Mouse (Mus musculus) midbrain, embryonic 10.5 days (tissue): Measurements from ENCODE around the gene Ccdc9b. TPM values are rescaled to one million over a fixed set of nuclear protein-coding genes. Genes with fewer than 3 reads are reported as not detected.

Source experiments
- DNase-seq: peaks from one replicate; pipeline ENCODE4 v3.0.0-alpha.2; 2017; ENCODE audit warnings: low spot score
- H3K27ac ChIP-seq: fragments of 300-500 bp; sonication (generic); replicated peaks from 2 replicates; pipeline ENCODE4 v1.5.1; 2016; ENCODE audit warnings: mild to moderate bottlenecking
- H3K27me3 ChIP-seq: fragments of 300-500 bp; sonication (generic); 2 replicates; pipeline ENCODE4 v1.6.1; 2016; ENCODE audit warnings: low read depth, mild to moderate bottlenecking; ENCODE audit not compliant: poor library complexity, severe bottlenecking
- H3K36me3 ChIP-seq: fragments of 300-500 bp; sonication (generic); 2 replicates; pipeline ENCODE4 v1.6.1; 2016; ENCODE audit warnings: mild to moderate bottlenecking, moderate library complexity
- H3K4me1 ChIP-seq: fragments of 300-500 bp; sonication (generic); 2 replicates; pipeline ENCODE4 v1.6.1; 2016
- H3K4me3 ChIP-seq: fragments of 300-500 bp; sonication (generic); 2 replicates; pipeline ENCODE4 v1.5.1; 2016; ENCODE audit warnings: mild to moderate bottlenecking, moderate library complexity
- H3K9me3 ChIP-seq: fragments of 300-500 bp; sonication (generic); replicated peaks from 2 replicates; pipeline ENCODE4 v1.6.1; 2016; ENCODE audit warnings: mild to moderate bottlenecking
- WGBS: fragments of 180-500 bp; shearing (Covaris S2); methylation state at CpG from one replicate; pipeline ENCODE4 v1.1.7; 2016; 5-methylcytosine and 5-hydroxymethylcytosine counted together
- polyA plus RNA-seq: library from polyadenylated mRNA; unstranded; fragments of >200 nt; fragmentation: Nextera tagmentation; extraction: Ambion mirVana; gene quantifications from 2 replicates; pipeline ENCODE4 v1.2.1, GENCODE M21; 2016

Ccdc9b gene
- polyA plus RNA-seq, 1 experiment from 2014 or later = 0.42 TPM

GRCm38 (mm10) chr2:118752792-118753108 is 9.7 kb downstream of the Ccdc9b start:
- no peaks in the 10 kb centered on the region for H3K9me3 ChIP-seq
- no peak overlapping the region for H3K4me3 ChIP-seq
- no peak for DNase-seq
- H3K36me3 ChIP-seq = peaks cover 20% of the 10 kb centered on the region
- 76% methylated on average over 4 of the region's 4 CpGs for WGBS
- H3K27me3 ChIP-seq = peaks cover 17% of the 10 kb centered on the region
- H3K27ac ChIP-seq = no peak overlapping the region; the same call in 1 of the 2 replicates
- peaks cover 38% of the 10 kb centered on the region for H3K4me1 ChIP-seq

DNA sequence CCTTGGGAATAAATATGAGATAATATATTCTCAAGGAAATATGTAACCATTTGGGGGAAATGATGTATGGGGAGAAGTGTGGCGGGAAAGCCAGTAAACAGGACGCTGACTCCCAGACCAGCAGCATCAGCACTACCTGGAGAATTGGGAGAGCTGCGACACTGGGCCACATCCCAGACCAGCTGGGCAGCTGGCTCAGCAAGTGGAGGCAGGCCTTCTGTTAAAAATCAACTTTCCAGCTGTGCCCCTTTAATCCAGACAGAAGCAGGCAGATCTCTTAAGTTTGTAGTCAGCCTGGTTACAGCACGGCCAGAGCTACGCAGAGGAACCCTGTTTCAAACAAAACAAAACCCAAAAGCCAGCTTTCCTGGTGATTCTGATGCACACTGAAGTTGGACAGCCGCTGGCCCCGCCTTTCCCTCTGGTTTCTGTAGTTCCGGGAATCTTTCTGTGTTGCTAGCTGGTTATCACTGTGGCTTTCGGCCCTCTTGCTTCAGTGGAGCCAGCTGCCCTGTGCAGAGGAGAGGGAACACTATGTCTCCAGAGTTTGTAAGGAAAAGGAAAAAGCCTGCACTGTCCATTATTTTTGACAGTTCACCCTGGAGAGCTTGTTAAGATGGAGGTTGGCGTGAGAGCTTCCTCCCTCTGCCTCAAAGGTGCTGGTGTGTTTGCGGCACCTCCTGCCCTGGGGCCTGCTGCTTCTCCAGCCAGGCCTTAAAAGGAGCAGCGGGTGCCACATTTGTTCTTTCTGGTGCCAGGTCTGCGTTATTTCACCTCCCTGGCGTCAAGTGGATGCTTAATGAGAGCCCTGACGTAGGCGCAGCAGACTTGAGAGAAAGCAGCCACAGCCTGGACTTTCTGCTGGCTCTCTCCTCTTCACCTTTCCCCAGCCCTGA is 10.3 kb downstream of the Ccdc9b start:
- Histone ChIP-seq H3K9me3 (no peaks in the 10 kb centered on the region), H3K4me3 (no peak overlapping the region), H3K27me3 (peaks cover 17% of the 10 kb centered on the region), H3K27ac (no peak overlapping the region; the same call in 1 of the 2 replicates), H3K4me1 (peaks cover 41% of the 10 kb centered on the region), H3K36me3 (peaks cover 20% of the 10 kb centered on the region)
- DNase-seq = no peak
- 75% methylated on average over 16 of the region's 16 CpGs for WGBS

DNA sequence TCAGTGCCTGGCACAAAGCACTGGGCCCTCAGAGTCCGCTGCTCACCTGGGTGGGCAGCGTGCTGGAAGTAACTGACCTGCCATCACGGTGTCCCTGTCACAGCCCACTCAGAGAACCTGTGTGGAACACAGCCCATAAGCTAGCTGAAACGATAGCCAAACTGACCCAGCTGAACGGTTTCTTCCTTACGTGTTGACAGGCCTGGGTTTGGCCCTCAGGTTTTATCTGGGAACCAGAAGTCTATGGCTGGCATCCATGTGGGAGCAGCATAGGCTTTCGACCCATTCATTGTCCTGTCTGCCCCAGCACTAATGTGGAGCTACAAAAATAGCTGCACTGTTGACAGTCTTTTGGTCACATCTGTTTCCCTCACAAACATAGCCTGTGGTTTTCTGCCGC is 12.0 kb downstream of the Ccdc9b start:
- WGBS = 93% methylated on average over 8 of the region's 8 CpGs
- no peaks in the 10 kb centered on the region for H3K9me3 ChIP-seq
- no peak for DNase-seq
- H3K4me1 ChIP-seq = peaks cover 53% of the 10 kb centered on the region
- H3K4me3 ChIP-seq = no peak overlapping the region
- H3K27me3 ChIP-seq = peaks cover 14% of the 10 kb centered on the region
- H3K27ac ChIP-seq = no peak overlapping the region
- H3K36me3 ChIP-seq = peaks cover 20% of the 10 kb centered on the region

DNA sequence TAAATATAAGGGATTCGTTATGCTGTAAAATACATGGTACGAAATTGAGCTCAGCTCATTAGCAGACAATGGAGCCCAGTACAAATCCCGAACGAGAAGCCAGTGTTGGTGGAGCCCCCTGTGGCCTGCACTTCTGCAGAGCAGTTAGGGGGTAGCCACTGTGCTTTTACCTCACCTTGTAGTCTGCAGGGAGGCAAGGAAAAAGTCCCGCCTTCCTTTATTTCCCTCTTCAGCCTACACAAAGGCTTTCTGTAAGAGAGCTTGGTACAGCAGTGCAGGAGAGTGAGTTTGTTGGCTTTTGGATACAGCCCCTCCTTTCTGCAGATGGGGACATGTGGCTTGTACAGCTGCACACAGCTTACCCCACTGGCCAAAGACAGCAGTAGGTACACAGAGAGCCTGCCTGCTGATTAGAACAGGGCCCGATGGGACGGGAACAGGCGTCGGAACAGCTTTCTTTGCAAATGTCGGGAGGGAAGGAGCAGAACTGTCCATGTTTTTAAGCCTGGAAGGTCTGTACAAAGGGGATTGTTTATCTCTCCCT is 13.0 kb downstream of the Ccdc9b start:
- DNase-seq = no peak
- 0 out of 2 replicates have a peak overlapping the region, but pooled peaks have one; percentile 10 for H3K27ac ChIP-seq
- no peaks in the 10 kb centered on the region for H3K9me3 ChIP-seq
- WGBS = 21% methylated on average over 10 of the region's 10 CpGs
- H3K4me3 ChIP-seq = no peak overlapping the region
- peaks cover 64% of the 10 kb centered on the region for H3K4me1 ChIP-seq
- H3K27me3 ChIP-seq = peaks cover 23% of the 10 kb centered on the region
- H3K36me3 ChIP-seq = peaks cover 20% of the 10 kb centered on the region

GRCm38 (mm10) chr2:118747301-118747960 is 15.0 kb downstream of the Ccdc9b start:
- peaks cover 20% of the 10 kb centered on the region for H3K36me3 ChIP-seq
- H3K9me3 ChIP-seq = no peaks in the 10 kb centered on the region
- peaks cover 65% of the 10 kb centered on the region for H3K4me1 ChIP-seq
- peaks cover 41% of the 10 kb centered on the region for H3K27me3 ChIP-seq
- DNase-seq = no peak
- no peak overlapping the region for H3K27ac ChIP-seq
- H3K4me3 ChIP-seq = peak overlapping the region; percentile 98
- 52% methylated on average over 10 of the region's 10 CpGs for WGBS

DNA sequence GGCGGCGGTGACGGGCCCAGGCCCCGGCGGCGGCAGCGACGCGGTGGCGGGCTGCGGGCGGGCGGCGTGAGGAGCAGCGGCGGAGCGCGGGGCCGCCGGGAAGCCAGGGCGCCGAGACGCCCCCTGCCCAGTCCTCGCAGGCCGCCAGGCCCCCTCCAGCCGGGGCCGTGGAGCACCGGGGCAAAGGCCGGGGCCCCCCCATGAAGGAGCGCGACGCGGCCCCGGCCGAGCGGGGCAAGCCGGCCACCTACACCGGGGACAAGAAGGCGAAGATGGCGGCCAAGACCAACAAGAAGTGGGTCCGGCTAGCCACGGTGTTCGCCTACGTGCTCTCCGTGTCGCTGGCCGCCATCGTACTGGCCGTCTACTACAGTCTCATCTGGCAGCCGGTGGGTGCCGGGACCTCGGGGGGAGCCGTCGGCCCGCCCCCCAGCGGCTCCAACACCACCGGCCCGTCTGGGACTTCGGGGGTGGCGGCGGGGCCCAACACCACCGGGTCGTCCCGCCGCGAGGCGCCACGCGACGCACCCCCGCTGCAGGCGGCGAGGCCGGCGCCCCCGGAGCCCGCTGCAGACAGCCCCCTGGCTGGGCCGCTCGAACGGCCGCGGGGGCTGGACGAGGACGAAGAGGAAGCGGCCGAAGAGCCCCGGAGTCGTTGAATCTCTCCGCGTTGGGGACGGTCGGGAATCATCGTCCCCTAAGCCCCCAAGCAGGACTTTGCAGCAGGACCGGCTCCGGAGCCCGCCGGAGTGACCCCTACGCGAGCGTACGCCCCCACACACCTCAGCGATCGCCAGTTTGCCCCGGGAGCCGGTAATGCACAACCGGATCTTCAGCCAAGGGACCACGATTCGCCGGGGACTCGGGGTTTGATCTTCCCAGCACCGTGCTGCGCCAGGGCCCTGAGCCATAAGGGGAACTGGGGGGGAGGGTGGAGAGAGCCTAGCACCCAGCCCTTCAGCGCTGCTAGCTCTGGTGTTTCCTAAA is 16.3 kb downstream of the Ccdc9b start:
- Histone ChIP-seq H3K27ac (peak overlapping the region; percentile 91), H3K9me3 (no peaks in the 10 kb centered on the region), H3K27me3 (peaks cover 44% of the 10 kb centered on the region), H3K4me1 (peaks cover 60% of the 10 kb centered on the region), H3K36me3 (peaks cover 20% of the 10 kb centered on the region), H3K4me3 (peak overlapping the region; percentile 98)
- peak; percentile 72 for DNase-seq
- 1% methylated on average over 110 of the region's 113 CpGs for WGBS

DNA sequence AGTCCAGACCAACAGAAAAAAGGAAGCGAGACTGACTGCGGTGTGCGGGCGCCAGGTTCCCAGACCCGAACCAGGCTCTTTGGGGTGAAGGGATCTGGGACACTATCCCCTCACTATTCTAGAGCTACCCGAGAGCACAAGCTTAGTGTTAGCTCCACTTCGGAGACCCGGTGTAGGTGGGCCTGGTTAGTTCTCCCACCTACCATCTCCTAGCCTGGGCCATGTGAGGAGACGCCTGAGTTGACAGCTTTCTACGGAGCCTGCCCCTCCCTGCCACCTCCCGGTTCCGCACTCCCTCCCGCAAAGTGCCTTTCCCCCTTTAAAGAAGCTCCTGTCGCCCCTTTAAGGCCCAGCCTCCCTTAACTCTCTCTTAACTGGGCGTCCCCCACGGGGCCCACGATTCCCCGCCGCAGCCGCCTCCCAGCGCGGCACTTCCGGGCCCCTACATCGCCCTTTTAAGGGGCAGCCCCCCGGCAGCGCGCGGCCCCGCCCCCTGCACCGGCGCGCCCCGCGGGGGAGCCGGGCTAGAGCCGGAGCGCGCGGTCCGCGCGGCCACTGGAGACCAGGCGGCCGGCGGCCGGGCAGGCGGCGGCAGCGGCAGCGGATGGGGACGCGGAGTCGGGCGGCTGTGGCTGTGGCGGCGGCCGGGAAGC is 17.1 kb downstream of the Ccdc9b start, which contains the start of gene Inafm2:
Gene Inafm2, plus strand, starts transcription at position 527 of the 653 bp plus-strand sequence.
- peaks cover 17% of the 10 kb centered on the region for H3K36me3 ChIP-seq
- H3K27me3 ChIP-seq = peaks cover 44% of the 10 kb centered on the region
- WGBS = 4% methylated on average over 50 of the region's 57 CpGs
- peak within 1 kb of the TSS; percentile 98 for H3K4me3 ChIP-seq
- peak; percentile 91 for DNase-seq
- no peaks in the 10 kb centered on the region for H3K9me3 ChIP-seq
- H3K27ac ChIP-seq = peak within 1 kb of the TSS; percentile 91
- peaks cover 57% of the 10 kb centered on the region for H3K4me1 ChIP-seq

- Histone ChIP-seq H3K36me3 (peaks cover 10% of the 10 kb centered on the region), H3K27ac (no peak overlapping the region), H3K9me3 (no peaks in the 10 kb centered on the region), H3K4me3 (peak overlapping the region; percentile 98), H3K27me3 (peaks cover 44% of the 10 kb centered on the region), H3K4me1 (peaks cover 50% of the 10 kb centered on the region)
- DNase-seq = no peak
- WGBS = 5% methylated on average over 7 of the region's 7 CpGs
These were observed 17.8 kb downstream of the Ccdc9b start for GRCm38 (mm10) chr2:118744621-118745020.

DNA sequence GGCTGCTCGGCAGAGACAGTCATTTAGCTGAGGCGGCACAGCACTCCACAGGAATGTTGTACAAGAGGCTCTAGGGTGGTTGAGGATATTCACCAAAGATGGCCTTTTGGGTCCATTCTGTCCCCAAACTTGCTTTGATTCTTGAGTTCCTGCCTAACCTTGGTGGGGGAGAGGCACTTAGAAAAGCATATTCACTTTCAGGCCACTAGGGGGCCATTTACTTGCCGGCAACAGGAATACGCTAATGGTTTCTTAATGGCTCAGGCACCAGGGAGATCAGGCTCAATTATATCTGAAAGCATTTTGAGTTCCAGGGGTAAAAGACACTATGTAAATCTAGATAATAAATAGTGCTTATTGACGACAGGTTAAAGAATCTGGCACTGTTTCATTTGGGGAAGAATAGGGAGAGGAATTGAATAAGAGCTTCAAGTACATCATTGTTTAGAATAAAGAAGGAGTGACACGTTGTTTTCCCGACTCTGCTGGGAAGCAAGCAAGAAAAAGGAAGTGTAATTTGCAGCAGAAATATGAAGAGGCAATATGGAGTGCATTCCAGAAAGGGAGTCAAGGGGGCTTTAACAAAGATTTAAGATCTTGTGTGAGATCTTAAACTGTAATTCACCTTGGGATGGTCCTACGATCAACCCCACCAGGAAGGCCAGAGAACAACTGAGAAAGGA is 19.1 kb downstream of the Ccdc9b start:
- no peaks in the 10 kb centered on the region for H3K36me3 ChIP-seq
- peaks cover 38% of the 10 kb centered on the region for H3K4me1 ChIP-seq
- no peak overlapping the region for H3K27ac ChIP-seq
- H3K27me3 ChIP-seq = peaks cover 44% of the 10 kb centered on the region
- H3K9me3 ChIP-seq = no peaks in the 10 kb centered on the region
- H3K4me3 ChIP-seq = no peak overlapping the region
- 29% methylated on average over 8 of the region's 8 CpGs for WGBS
- no peak for DNase-seq

GRCm38 (mm10) chr2:118741183-118741582 is 21.3 kb downstream of the Ccdc9b start:
- no peak for DNase-seq
- H3K27me3 ChIP-seq = peaks cover 34% of the 10 kb centered on the region
- H3K27ac ChIP-seq = no peak overlapping the region
- no peaks in the 10 kb centered on the region for H3K9me3 ChIP-seq
- WGBS = 74% methylated on average over 9 of the region's 9 CpGs
- no peak overlapping the region for H3K4me3 ChIP-seq
- peaks cover 16% of the 10 kb centered on the region for H3K4me1 ChIP-seq
- no peaks in the 10 kb centered on the region for H3K36me3 ChIP-seq

DNA sequence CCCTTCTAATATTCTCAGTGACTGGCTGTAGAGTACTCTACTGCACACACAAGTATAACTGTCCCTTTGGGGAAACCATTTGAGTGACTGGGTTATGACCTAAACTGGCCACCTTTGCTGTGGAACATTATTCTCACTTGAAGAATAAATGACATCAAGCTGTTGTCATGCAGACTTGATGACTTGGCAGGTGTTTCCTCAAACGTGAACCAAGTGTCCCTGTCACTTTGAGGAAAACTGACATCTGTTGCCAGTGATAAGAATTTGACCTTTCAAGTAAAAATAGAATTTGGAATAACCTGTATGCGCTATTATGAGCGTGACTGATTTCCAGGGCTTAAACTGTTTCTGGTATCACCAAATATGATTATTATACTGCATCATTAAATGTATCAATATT is 22.1 kb downstream of the Ccdc9b start:
- no peak overlapping the region for H3K27ac ChIP-seq
- H3K27me3 ChIP-seq = peaks cover 34% of the 10 kb centered on the region
- no peak overlapping the region for H3K4me3 ChIP-seq
- H3K4me1 ChIP-seq = peaks cover 10% of the 10 kb centered on the region
- no peaks in the 10 kb centered on the region for H3K9me3 ChIP-seq
- 74% methylated on average over 3 of the region's 3 CpGs for WGBS
- no peaks in the 10 kb centered on the region for H3K36me3 ChIP-seq
- DNase-seq = no peak
